Mouse (Mus musculus) mature B cell (primary cell): ENCODE measurements at regions not wholly inside any gene's neighbourhood (a gene's known extent, or its start where the extent isn't known, plus 50 kb on each side); places are given as distances from the start of the nearest gene placed in this dataset.

Experiments
- in situ Hi-C: fragments of 300-500 bp; cut with MboI; formaldehyde crosslinking; loops from 2 replicates; pipeline ENCODE4 v1.14.3; 2019

GRCm38 (mm10) chr14:71893361-71893760 is 598.3 kb downstream of the Gm9195 start:
- in situ Hi-C loops = no loop called here

- in situ Hi-C loops = no loop called here
Observed at GRCm38 (mm10) chr14:71891667-71892066, 600.0 kb downstream of the Gm9195 start.

GRCm38 (mm10) chr14:71882871-71883270 is 608.8 kb downstream of the Gm9195 start:
- in situ Hi-C loops = no loop called here

GRCm38 (mm10) chr14:71845546-71845945 is 646.1 kb downstream of the Gm9195 start:
- in situ Hi-C loops = no loop called here

DNA sequence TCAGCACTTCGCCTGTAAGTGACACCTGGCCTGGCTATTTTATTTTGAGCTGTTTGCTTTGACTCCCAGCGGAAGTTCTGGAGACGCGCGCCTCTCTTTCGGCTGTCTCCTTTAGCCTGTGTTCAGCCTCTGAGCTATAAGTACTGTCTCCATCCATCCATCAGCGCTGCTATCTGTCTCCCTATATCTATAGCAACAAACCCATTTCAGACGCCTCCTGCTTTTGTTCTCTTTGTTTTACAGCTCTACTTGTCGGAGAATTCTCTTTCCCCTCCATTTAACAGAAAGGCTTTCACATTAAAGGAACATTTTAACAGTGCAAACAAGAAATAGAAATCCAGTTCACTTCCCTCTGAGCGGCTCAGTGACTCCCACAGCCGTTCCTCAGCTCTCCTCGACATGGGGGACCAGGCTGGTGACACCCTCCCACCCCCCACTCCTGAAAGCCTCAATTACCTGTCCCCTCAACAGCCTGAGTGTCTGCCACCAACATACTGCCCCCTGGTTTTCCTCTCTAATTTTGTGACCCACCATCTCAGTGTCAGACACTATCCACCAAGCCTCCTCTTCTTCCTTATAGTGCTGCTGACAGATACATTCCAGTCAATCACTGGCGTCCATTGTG is 682.7 kb downstream of the Gm9195 start:
- in situ Hi-C loops = no loop called here

- in situ Hi-C loops = no loop called here
Observed at GRCm38 (mm10) chr14:71805624-71806023, 686.0 kb downstream of the Gm9195 start.

- in situ Hi-C loops = no loop called here
Observed at GRCm38 (mm10) chr14:71799861-71800260, 691.8 kb downstream of the Gm9195 start.

GRCm38 (mm10) chr14:71795713-71796112 is 695.9 kb downstream of the Gm9195 start:
- in situ Hi-C loops = no loop called here

- in situ Hi-C loops = no loop called here
Observed at GRCm38 (mm10) chr14:71776990-71777525, 714.6 kb downstream of the Gm9195 start.

GRCm38 (mm10) chr14:71766856-71767255 is 724.8 kb downstream of the Gm9195 start:
- in situ Hi-C loops = no loop called here

GRCm38 (mm10) chr14:71728542-71728941 is 763.1 kb downstream of the Gm9195 start:
- in situ Hi-C loops = no loop called here

GRCm38 (mm10) chr14:71723526-71723925 is 768.1 kb downstream of the Gm9195 start:
- in situ Hi-C loops = no loop called here

GRCm38 (mm10) chr14:71709528-71710289 is 781.9 kb downstream of the Gm9195 start:
- in situ Hi-C loops = no loop called here

DNA sequence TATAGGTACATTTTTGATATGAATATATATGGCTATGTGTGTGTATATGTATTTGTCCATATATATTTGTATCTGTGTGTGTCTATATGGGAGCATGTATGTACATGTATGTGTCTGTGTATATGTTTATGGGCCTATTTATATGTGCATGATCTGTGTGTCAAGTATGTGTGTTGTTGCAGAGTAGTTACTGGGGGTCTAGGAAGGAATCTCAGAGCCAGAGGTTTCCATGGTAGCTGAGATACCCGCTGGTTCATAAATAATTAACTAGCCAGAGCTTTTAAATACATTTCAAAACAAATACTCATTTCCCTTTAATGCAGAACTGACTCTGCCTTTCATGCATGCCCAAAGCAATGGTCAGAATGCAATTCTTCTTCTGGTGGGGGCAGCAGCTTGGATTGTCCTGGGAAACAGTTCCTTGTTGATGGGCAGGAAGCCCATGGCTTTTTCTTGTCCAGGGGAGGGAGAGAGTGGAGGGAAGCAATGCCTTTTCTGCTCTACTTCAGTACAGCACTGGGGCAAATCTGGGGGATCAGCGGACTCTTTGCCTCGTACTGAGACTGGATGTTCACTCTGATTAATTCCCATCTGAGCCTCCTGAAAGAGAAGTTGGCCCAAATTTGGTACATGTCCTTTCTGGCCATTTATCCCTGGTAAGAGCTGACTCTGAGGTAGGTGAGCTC is 798.7 kb downstream of the Gm9195 start:
- in situ Hi-C loops = no loop called here

GRCm38 (mm10) chr14:71674564-71674963 is 817.1 kb downstream of the Gm9195 start:
- in situ Hi-C loops = loop anchor here (25.0 kb wide), 1 partner anchor 887 kb away; no protein-coding TSS in a partner anchor

GRCm38 (mm10) chr14:71673837-71674236 is 817.8 kb downstream of the Gm9195 start:
- in situ Hi-C loops = loop anchor here (25.0 kb wide), 1 partner anchor 887 kb away; no protein-coding TSS in a partner anchor

GRCm38 (mm10) chr14:71672481-71672880 is 819.2 kb downstream of the Gm9195 start:
- in situ Hi-C loops = loop anchor here (25.0 kb wide), 1 partner anchor 885 kb away; no protein-coding TSS in a partner anchor

- in situ Hi-C loops = loop anchor here (25.0 kb wide), 1 partner anchor 885 kb away; no protein-coding TSS in a partner anchor
Observed at GRCm38 (mm10) chr14:71671994-71672393, 819.6 kb downstream of the Gm9195 start.

GRCm38 (mm10) chr14:71670435-71670834 is 821.2 kb downstream of the Gm9195 start:
- in situ Hi-C loops = loop anchor here (25.0 kb wide), 1 partner anchor 883 kb away; no protein-coding TSS in a partner anchor

- in situ Hi-C loops = loop anchor here (25.0 kb wide), 1 partner anchor 879 kb away; no protein-coding TSS in a partner anchor
Observed at GRCm38 (mm10) chr14:71666656-71667055, 825.0 kb downstream of the Gm9195 start.

DNA sequence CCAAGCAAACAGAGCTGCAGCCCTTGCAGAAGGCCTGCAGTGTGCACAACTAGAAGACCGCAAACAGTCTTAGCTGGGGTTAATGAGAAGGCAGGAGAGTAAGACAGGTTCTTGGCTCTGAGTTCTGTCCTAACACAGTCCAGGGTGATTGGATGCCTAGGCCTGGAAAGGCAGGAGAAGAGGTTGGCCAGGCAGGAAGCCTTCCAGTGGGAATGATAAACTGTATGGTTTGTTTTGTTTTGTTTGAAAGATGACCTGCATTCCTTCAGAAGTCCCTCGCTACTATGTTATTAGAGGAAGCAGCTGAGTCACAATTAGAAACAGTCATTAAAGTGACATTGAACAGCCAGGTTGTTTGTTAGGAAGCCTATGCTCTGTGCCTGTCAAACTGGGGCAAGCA is 831.5 kb downstream of the Gm9195 start:
- in situ Hi-C loops = loop anchor here (25.0 kb wide), 1 partner anchor 873 kb away; no protein-coding TSS in a partner anchor
